ENCODE assay signal across 1 mouse cellular context in genomic region chr15:80255646-80256121, GRCm38 (mm10).
A peak's percentile ranks its signal among the peaks of the same experiment; 100 is the strongest.
TF ChIP-seq lines count a peak whose summit lies in the region.

No protein-coding gene starts in this region.

TF ChIP-seq in CH12.LX, 34 proteins besides CTCF, POLR2A, EP300 and RAD21:
- peak; percentile 92 for TF ChIP-seq CHD1 (IDR thresholded peaks at IDR 0.05; ENCODE audit: low read depth, low read length)
- TF ChIP-seq ZKSCAN1 (IDR thresholded peaks at IDR 0.05; ENCODE audit: borderline replicate concordance, low read depth, low read length), result no peak
- peak; percentile 13; the same call in 1 of the 2 replicates for TF ChIP-seq MAZ (IDR thresholded peaks at IDR 0.05; ENCODE audit: low read depth, low read length)
- TF ChIP-seq IRF4 (IDR thresholded peaks at IDR 0.05; ENCODE audit: low read depth, low read length), result peak; percentile 44; the same call in 1 of the 2 replicates
- TF ChIP-seq USF2 (conservative IDR thresholded peaks at IDR 0.05; ENCODE audit: low read depth, low read length), result no peak
- TF ChIP-seq MXI1 (IDR thresholded peaks at IDR 0.05; ENCODE audit: low read depth, low read length), result peak; percentile 70; the same call in 1 of the 2 replicates
- peak; percentile 49 for TF ChIP-seq ZMIZ1 (IDR thresholded peaks at IDR 0.05; ENCODE audit: low read depth, low read length)
- TF ChIP-seq MAX (IDR thresholded peaks at IDR 0.05; ENCODE audit: low read length), result no peak; the same call in 1 of the 2 replicates
- peak; percentile 31; the same call in 1 of the 2 replicates for TF ChIP-seq POLR2AphosphoS2 (IDR thresholded peaks at IDR 0.05; ENCODE audit: low read depth, low read length)
- TF ChIP-seq MYC (IDR thresholded peaks at IDR 0.05; ENCODE audit: low read depth, low read length), result peak; percentile 12; the same call in 1 of the 2 replicates
